Mouse (Mus musculus) erythroid progenitor cell, adult 5-6 weeks (primary cell): ENCODE data around the gene Hoxb3. TPM values are rescaled to one million over a fixed set of nuclear protein-coding genes. Genes with fewer than 3 reads are reported as not detected.

ENCODE experiments used
- ATAC-seq: replicated peaks from 2 replicates; pipeline ENCODE4 v1.8.0; 2016; ENCODE audit warnings: moderate number of reproducible peaks, mild to moderate bottlenecking, moderate TSS enrichment, inconsistent platforms; ENCODE audit not compliant: poor library complexity, low FRiP score, severe bottlenecking
- total RNA-seq, 2 experiments: library from RNA; stranded (forward) in 1 of 2; stranded (reverse) in 1 of 2; fragments of 150-400 nt in 1 of 2; fragments of 186-747, 209-891 nt in 1 of 2; gene quantifications; 2 replicates each; pipeline versions ENCODE4 v1.2.3 to v1.2.4; 2015 to 2017; ENCODE audit warnings: low replicate concordance in 2 of 2

Hoxb3 gene
- total RNA-seq, 2 experiments from 2014 or later: not detected

- ATAC-seq: no peak
These were observed 7.8 kb upstream of the Hoxb3 start for GRCm38 (mm10) chr11:96315344-96315681.

- ATAC-seq: no peak
These were observed 6.2 kb upstream of the Hoxb3 start for GRCm38 (mm10) chr11:96316696-96317607.

- ATAC-seq: no peak
These were observed 5.3 kb upstream of the Hoxb3 start, which contains the start of gene Hoxb4 for GRCm38 (mm10) chr11:96317608-96318367. TSS of gene Hoxb4 (plus strand) at chr11:96318267.

- no peak for ATAC-seq
These were observed 4.6 kb upstream of the Hoxb3 start for GRCm38 (mm10) chr11:96318368-96319070.

- ATAC-seq: no peak
These were observed 3.8 kb upstream of the Hoxb3 start for GRCm38 (mm10) chr11:96319071-96319902.

GRCm38 (mm10) chr11:96319910-96320309 lies 3.2 kb upstream of the Hoxb3 start:
- ATAC-seq: no peak

- no peak for ATAC-seq
These were observed 2.4 kb upstream of the Hoxb3 start for GRCm38 (mm10) chr11:96320688-96321087.

GRCm38 (mm10) chr11:96321846-96322245 lies 1.3 kb upstream of the Hoxb3 start:
- ATAC-seq: no peak

- no peak for ATAC-seq
These were observed 388 bp upstream of the Hoxb3 start for GRCm38 (mm10) chr11:96322738-96323137.

- ATAC-seq: no peak
These were observed 999 bp downstream of the Hoxb3 start for GRCm38 (mm10) chr11:96324125-96324524.

- ATAC-seq: no peak
These were observed 1.8 kb downstream of the Hoxb3 start for GRCm38 (mm10) chr11:96324965-96325364.

GRCm38 (mm10) chr11:96325747-96326212 lies 2.7 kb downstream of the Hoxb3 start:
- ATAC-seq: no peak

- ATAC-seq: no peak
These were observed 3.6 kb downstream of the Hoxb3 start for GRCm38 (mm10) chr11:96326705-96327104.

GRCm38 (mm10) chr11:96327122-96327521 lies 4.0 kb downstream of the Hoxb3 start:
- no peak for ATAC-seq

GRCm38 (mm10) chr11:96327750-96328149 lies 4.6 kb downstream of the Hoxb3 start:
- no peak for ATAC-seq

GRCm38 (mm10) chr11:96328605-96329004 lies 5.5 kb downstream of the Hoxb3 start:
- ATAC-seq: no peak

GRCm38 (mm10) chr11:96332105-96332504 lies 9.0 kb downstream of the Hoxb3 start:
- no peak for ATAC-seq

GRCm38 (mm10) chr11:96332618-96333032 lies 9.5 kb downstream of the Hoxb3 start:
- no peak for ATAC-seq

- ATAC-seq: no peak
These were observed 10.3 kb downstream of the Hoxb3 start for GRCm38 (mm10) chr11:96333241-96334001.
